Comparison of ENCODE assay signal across 13 mouse cellular contexts in the genomic region with DNA sequence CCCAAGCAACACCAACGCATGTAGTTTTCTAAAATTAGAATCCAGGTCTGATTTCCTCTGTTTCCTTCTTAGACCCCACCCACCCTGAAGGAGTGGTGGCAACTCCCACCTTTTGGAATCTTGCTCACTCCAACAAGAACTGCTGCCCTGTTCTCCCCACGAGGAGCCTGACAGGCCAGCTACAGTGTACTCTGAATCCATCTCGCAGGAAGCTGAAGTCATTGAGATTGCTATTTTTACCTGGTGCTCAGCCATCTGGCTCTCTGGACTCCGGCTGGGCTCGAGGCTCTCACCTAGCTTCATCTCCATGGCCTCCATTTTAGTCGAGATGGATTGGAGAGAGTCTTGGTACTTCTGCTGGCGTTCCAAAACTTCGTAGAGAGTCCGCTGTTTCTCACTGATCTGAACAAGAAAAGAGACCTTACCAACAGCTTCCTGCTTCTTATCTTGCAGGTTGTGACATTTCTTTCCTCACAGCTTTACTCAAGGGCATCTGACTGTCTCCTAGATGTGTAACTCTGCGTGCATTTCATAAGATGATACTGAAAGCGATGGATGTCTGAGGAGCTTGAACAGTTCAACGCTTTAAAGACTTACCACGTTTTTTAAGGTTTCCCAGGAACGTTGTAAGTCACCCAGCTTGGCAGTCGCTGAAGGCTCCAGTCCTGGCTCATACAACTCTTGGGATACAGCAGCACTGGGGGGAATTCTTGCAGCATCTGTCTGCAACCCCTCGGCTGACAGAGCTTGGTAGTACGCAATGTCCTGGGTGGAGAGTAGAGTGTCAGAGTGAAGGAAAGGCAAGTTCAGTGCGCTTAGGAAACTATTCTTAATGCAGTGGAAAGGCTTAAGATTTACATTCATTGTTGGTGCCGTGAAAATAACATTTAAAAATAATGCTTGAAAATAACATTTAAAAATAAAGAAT.
DNase-seq lines count a peak whose midpoint lies in the region; ATAC-seq lines count a peak whose summit lies in the region.
"Had no signal": no experiment of that assay in that cellular context is flagged by ENCODE, and none has a peak within 500 bp of the region (broad histone marks: within the 10 kb centered on the region; RNA-seq: fewer than 3 reads in every experiment).

No protein-coding gene starts in this region.

- no peak for ATAC-seq in heart, embryonic 13.5 days (ENCODE audit: extremely low read depth, insufficient number of reproducible peaks, low FRiP score, low TSS enrichment)
- no peak for ATAC-seq in forebrain, embryonic 14.5 days
- ATAC-seq: Patski had no signal

- peaks cover 64% of the 10 kb centered on the region for H3K36me3 ChIP-seq in heart, embryonic 13.5 days
- no peaks in the 10 kb centered on the region for H3K36me3 ChIP-seq in forebrain, embryonic 14.5 days (ENCODE audit: control insufficient read depth, insufficient read depth, low read length)
- H3K36me3 ChIP-seq: embryonic facial prominence, embryonic 10.5 days had no signal

- DNase-seq in right cerebral cortex, adult 18-20 months: peak; percentile 34
- DNase-seq in right cerebral cortex, postnatal 14 days: no peak
- DNase-seq in cerebellum, adult 9-11 months: peak; percentile 83
- no peak for DNase-seq in adrenal gland, postnatal 25 days
- no peak for DNase-seq in lung, postnatal 36 days
- DNase-seq in forebrain, embryonic 14.5 days (ENCODE audit: low spot score): no peak
- DNase-seq: lung, postnatal 10 days; right cerebral cortex, postnatal 25 days; thymus, adult 2 months had no signal

- H3K9ac ChIP-seq in heart, embryonic 13.5 days: no peak overlapping the region; the same call in 1 of the 2 replicates
- no peak overlapping the region for H3K9ac ChIP-seq in forebrain, embryonic 14.5 days (ENCODE audit: low read length)

- peaks cover 14% of the 10 kb centered on the region for H3K4me1 ChIP-seq in heart, embryonic 13.5 days
- no peaks in the 10 kb centered on the region for H3K4me1 ChIP-seq in forebrain, embryonic 14.5 days (ENCODE audit: control insufficient read depth, insufficient read depth, low read length)
- H3K4me1 ChIP-seq: embryonic facial prominence, embryonic 10.5 days had no signal

- H3K27ac ChIP-seq in heart, embryonic 13.5 days (replicated peaks): peak overlapping the region; percentile 74
- H3K27ac ChIP-seq in forebrain, embryonic 14.5 days (ENCODE audit: low read depth, low read length): no peak overlapping the region
- H3K27ac ChIP-seq: embryonic facial prominence, embryonic 10.5 days had no signal

- 44% methylated on average over 19 of the region's 19 CpGs for whole genome bisulfite sequencing in heart, embryonic 13.5 days
- 87% methylated on average over 19 of the region's 19 CpGs for WGBS in forebrain, embryonic 14.5 days

- H3K27me3 ChIP-seq in heart, embryonic 13.5 days (replicated peaks): no peaks in the 10 kb centered on the region
- H3K27me3 ChIP-seq in forebrain, embryonic 14.5 days (replicated peaks; ENCODE audit: control insufficient read depth, insufficient read depth, low read length): no peaks in the 10 kb centered on the region
- H3K27me3 ChIP-seq: Patski had no signal

- peaks cover 4% of the 10 kb centered on the region; the same call in 1 of the 2 replicates for H3K9me3 ChIP-seq in heart, embryonic 13.5 days
- no peaks in the 10 kb centered on the region for H3K9me3 ChIP-seq in forebrain, embryonic 14.5 days (replicated peaks; ENCODE audit: control insufficient read depth, low read length)

- peak overlapping the region; percentile 4; the same call in 1 of the 2 replicates for H3K4me2 ChIP-seq in heart, embryonic 13.5 days
- no peak overlapping the region for H3K4me2 ChIP-seq in forebrain, embryonic 14.5 days (ENCODE audit: low read length)
- H3K4me2 ChIP-seq: midbrain, embryonic 11.5 days had no signal

- no peak overlapping the region for H3K4me3 ChIP-seq in heart, embryonic 13.5 days
- no peak overlapping the region for H3K4me3 ChIP-seq in forebrain, embryonic 14.5 days (ENCODE audit: low read depth, low read length)
- H3K4me3 ChIP-seq: embryonic facial prominence, embryonic 10.5 days had no signal

Comparison
In these comparisons a context has a peak if more than half of its experiments do, and no peak if none do; other contexts are left out.
1. DNase-seq: peak in right cerebral cortex, adult 18-20 months (single experiment) and cerebellum, adult 9-11 months (single experiment); none in right cerebral cortex, postnatal 14 days (single experiment), adrenal gland, postnatal 25 days (single experiment), lung, postnatal 36 days (single experiment) and forebrain, embryonic 14.5 days (single experiment).